8 mouse cellular contexts compared by ENCODE assay signal in the genomic region with DNA sequence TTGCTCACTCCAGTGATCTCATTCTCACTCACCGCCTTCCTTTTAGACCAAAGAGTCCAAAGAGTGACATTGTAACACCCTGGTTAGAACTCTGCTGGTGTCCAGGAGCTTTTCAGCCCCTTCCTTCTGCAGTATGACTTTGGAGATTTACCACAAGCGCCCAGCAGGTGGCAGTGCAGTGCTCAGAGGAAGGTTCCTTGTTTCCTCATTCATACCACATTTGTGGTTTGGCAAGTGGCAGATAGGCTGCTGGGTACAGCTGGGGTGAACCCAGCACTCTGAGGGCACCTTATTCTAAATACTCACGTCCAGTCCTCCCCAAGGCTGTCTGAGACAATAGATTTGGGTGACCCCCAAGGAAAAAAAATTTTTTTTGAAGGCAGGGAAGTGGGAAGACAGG.
DNase-seq lines count a peak whose midpoint lies in the region; ATAC-seq and TF ChIP-seq lines count a peak whose summit lies in the region.

No protein-coding gene starts in this region.

- H3K27ac ChIP-seq in midbrain, embryonic 10.5 days (replicated peaks), result no peak overlapping the region
- no peak overlapping the region for H3K27ac ChIP-seq in midbrain, embryonic 16.5 days (ENCODE audit: low read length)
- no peak overlapping the region for H3K27ac ChIP-seq in embryonic facial prominence, embryonic 11.5 days (replicated peaks; ENCODE audit: low read depth, low read length)
- H3K27ac ChIP-seq in kidney, postnatal 0 days, result no peak overlapping the region
- H3K27ac ChIP-seq in liver, embryonic 13.5 days, result no peak overlapping the region

- 29% methylated on average over 3 of the region's 3 CpGs for WGBS in midbrain, embryonic 10.5 days
- 20% methylated on average over 3 of the region's 3 CpGs for WGBS in midbrain, embryonic 16.5 days
- 16% methylated on average over 3 of the region's 3 CpGs for WGBS in embryonic facial prominence, embryonic 11.5 days
- WGBS in kidney, postnatal 0 days, result 20% methylated on average over 3 of the region's 3 CpGs
- 24% methylated on average over 3 of the region's 3 CpGs for WGBS in liver, embryonic 13.5 days (ENCODE audit: insufficient replicate concordance)

- peak; percentile 69 for DNase-seq in midbrain, embryonic 10.5 days (ENCODE audit: low spot score)
- DNase-seq in adrenal gland, postnatal 14 days, result peak; percentile 81
- DNase-seq in embryonic facial prominence, embryonic 11.5 days (ENCODE audit: low spot score), result peak; percentile 82
- DNase-seq in kidney, postnatal 0 days (ENCODE audit: low spot score), result peak; percentile 69
- DNase-seq in liver, embryonic 13.5 days, result peak; percentile 20
- peak; percentile 84 for DNase-seq in retina, postnatal 1 day
- DNase-seq in urinary bladder, postnatal 14 days (ENCODE audit: low spot score), result peak; percentile 73

- no peak overlapping the region for H3K9ac ChIP-seq in midbrain, embryonic 16.5 days (ENCODE audit: low read depth, low read length)
- H3K9ac ChIP-seq in embryonic facial prominence, embryonic 11.5 days (replicated peaks; ENCODE audit: low read length), result no peak overlapping the region
- no peak overlapping the region for H3K9ac ChIP-seq in kidney, postnatal 0 days (ENCODE audit: low read depth, low read length)
- no peak overlapping the region for H3K9ac ChIP-seq in liver, embryonic 13.5 days

- TF ChIP-seq CTCF in kidney, postnatal 0 days (IDR thresholded peaks at IDR 0.05; ENCODE audit: low read depth), result peak; percentile 81

- no peak overlapping the region for H3K4me3 ChIP-seq in midbrain, embryonic 10.5 days
- no peak overlapping the region for H3K4me3 ChIP-seq in midbrain, embryonic 16.5 days (ENCODE audit: low read depth, low read length)
- no peak overlapping the region for H3K4me3 ChIP-seq in embryonic facial prominence, embryonic 11.5 days (ENCODE audit: low read depth, low read length)
- no peak overlapping the region for H3K4me3 ChIP-seq in kidney, postnatal 0 days (replicated peaks; ENCODE audit: low read depth, low read length)
- H3K4me3 ChIP-seq in liver, embryonic 13.5 days (replicated peaks), result no peak overlapping the region

- no peaks in the 10 kb centered on the region for H3K27me3 ChIP-seq in midbrain, embryonic 10.5 days (ENCODE audit: low read depth, poor library complexity, severe bottlenecking)
- no peaks in the 10 kb centered on the region for H3K27me3 ChIP-seq in midbrain, embryonic 16.5 days (ENCODE audit: control insufficient read depth, insufficient read depth, low read depth, low read length)
- no peaks in the 10 kb centered on the region for H3K27me3 ChIP-seq in embryonic facial prominence, embryonic 11.5 days (ENCODE audit: control insufficient read depth, insufficient read depth, low read length)
- no peaks in the 10 kb centered on the region for H3K27me3 ChIP-seq in kidney, postnatal 0 days (ENCODE audit: insufficient read depth, low read length)
- no peaks in the 10 kb centered on the region for H3K27me3 ChIP-seq in liver, embryonic 13.5 days

- no peak overlapping the region for H3K4me2 ChIP-seq in midbrain, embryonic 16.5 days (ENCODE audit: low read length)
- no peak overlapping the region for H3K4me2 ChIP-seq in embryonic facial prominence, embryonic 11.5 days (ENCODE audit: low read depth, low read length)
- H3K4me2 ChIP-seq in kidney, postnatal 0 days (ENCODE audit: low read length), result no peak overlapping the region
- no peak overlapping the region for H3K4me2 ChIP-seq in liver, embryonic 13.5 days

- no peaks in the 10 kb centered on the region for H3K4me1 ChIP-seq in midbrain, embryonic 10.5 days
- no peaks in the 10 kb centered on the region for H3K4me1 ChIP-seq in midbrain, embryonic 16.5 days (ENCODE audit: control insufficient read depth, insufficient read depth, low read length)
- no peaks in the 10 kb centered on the region for H3K4me1 ChIP-seq in embryonic facial prominence, embryonic 11.5 days (ENCODE audit: control insufficient read depth, insufficient read depth, low read length)
- H3K4me1 ChIP-seq in kidney, postnatal 0 days (replicated peaks; ENCODE audit: insufficient read depth, low read length), result no peaks in the 10 kb centered on the region
- no peaks in the 10 kb centered on the region for H3K4me1 ChIP-seq in liver, embryonic 13.5 days (replicated peaks)

- ATAC-seq in midbrain, embryonic 16.5 days, result no peak
- no peak for ATAC-seq in embryonic facial prominence, embryonic 11.5 days (replicated peaks; ENCODE audit: insufficient number of reproducible peaks, low FRiP score, low TSS enrichment, low read depth)
- 0 out of 2 replicates have a peak, but pooled peaks have one; percentile 25 for ATAC-seq in kidney, postnatal 0 days (replicated peaks; ENCODE audit: low FRiP score, low read depth)
- ATAC-seq in liver, embryonic 13.5 days (ENCODE audit: low read depth), result no peak

- no peaks in the 10 kb centered on the region for H3K9me3 ChIP-seq in midbrain, embryonic 10.5 days (replicated peaks)
- H3K9me3 ChIP-seq in midbrain, embryonic 16.5 days (replicated peaks; ENCODE audit: control insufficient read depth, low read length, poor library complexity, severe bottlenecking), result no peaks in the 10 kb centered on the region
- no peaks in the 10 kb centered on the region for H3K9me3 ChIP-seq in embryonic facial prominence, embryonic 11.5 days (replicated peaks; ENCODE audit: control insufficient read depth, low read length)
- no peaks in the 10 kb centered on the region for H3K9me3 ChIP-seq in kidney, postnatal 0 days (replicated peaks; ENCODE audit: low read length)
- H3K9me3 ChIP-seq in liver, embryonic 13.5 days (replicated peaks), result no peaks in the 10 kb centered on the region

- no peaks in the 10 kb centered on the region for H3K36me3 ChIP-seq in midbrain, embryonic 10.5 days
- H3K36me3 ChIP-seq in midbrain, embryonic 16.5 days (ENCODE audit: control insufficient read depth, insufficient read depth, low read length), result no peaks in the 10 kb centered on the region
- no peaks in the 10 kb centered on the region for H3K36me3 ChIP-seq in embryonic facial prominence, embryonic 11.5 days (replicated peaks; ENCODE audit: control insufficient read depth, insufficient read depth, low read depth, low read length)
- H3K36me3 ChIP-seq in kidney, postnatal 0 days (ENCODE audit: insufficient read depth, low read length), result no peaks in the 10 kb centered on the region
- no peaks in the 10 kb centered on the region for H3K36me3 ChIP-seq in liver, embryonic 13.5 days

Comparison
In these comparisons a context has a peak if more than half of its experiments do, and no peak if none do; other contexts are left out.
1. DNase-seq: peak in every context shown above with its lines; median percentile 84 in retina, postnatal 1 day; 82 in embryonic facial prominence, embryonic 11.5 days; 81 in adrenal gland, postnatal 14 days; 73 in urinary bladder, postnatal 14 days; 69 in midbrain, embryonic 10.5 days; 69 in kidney, postnatal 0 days; 20 in liver, embryonic 13.5 days.